Comparison of ENCODE assay signal across 16 mouse cellular contexts in genomic region chr17:59011546-59012307, GRCm38 (mm10). TPM values are rescaled to one million over a fixed set of nuclear protein-coding genes. Genes with fewer than 3 reads are reported as not detected.
DNase-seq lines count a peak whose midpoint lies in the region; ATAC-seq and TF ChIP-seq lines count a peak whose summit lies in the region.
"Had no signal": no experiment of that assay in that cellular context is flagged by ENCODE, and none has a peak within 500 bp of the region (broad histone marks: within the 10 kb centered on the region; RNA-seq: fewer than 3 reads in every experiment).

No protein-coding gene starts in this region.

- DNase-seq in intestine, embryonic 14.5 days (ENCODE audit: low spot score) = no peak
- no peak for DNase-seq in midbrain, embryonic 14.5 days
- DNase-seq in midbrain, embryonic 11.5 days (ENCODE audit: low spot score, missing footprints) = no peak
- peak; percentile 79 for DNase-seq in gonadal fat pad, adult 2 months (ENCODE audit: low read depth)
- no peak for DNase-seq in adrenal gland, adult 18-20 months (ENCODE audit: low spot score in 2 of 2)
- DNase-seq in lung, postnatal 0 days (ENCODE audit: low spot score) = no peak
- DNase-seq: cerebellum, adult 9-11 months; thymus, postnatal 36 days had no signal

- no peak overlapping the region for H3K9ac ChIP-seq in intestine, embryonic 14.5 days (ENCODE audit: low read length)
- no peak overlapping the region for H3K9ac ChIP-seq in intestine, postnatal 0 days (ENCODE audit: low read depth, low read length)
- no peak overlapping the region for H3K9ac ChIP-seq in midbrain, embryonic 14.5 days (replicated peaks; ENCODE audit: low read length)
- no peak overlapping the region for H3K9ac ChIP-seq in midbrain, embryonic 11.5 days (ENCODE audit: low read length)
- no peak overlapping the region for H3K9ac ChIP-seq in lung, postnatal 0 days (replicated peaks; ENCODE audit: low read depth)

- no peak for TF ChIP-seq CTCF in intestine, postnatal 0 days (IDR thresholded peaks at IDR 0.05; ENCODE audit: low read depth)
- no peak for TF ChIP-seq CTCF in lung, postnatal 0 days (IDR thresholded peaks at IDR 0.05)

- no peak for TF ChIP-seq EP300 in lung, postnatal 0 days (IDR thresholded peaks at IDR 0.05)

- no peak for ATAC-seq in intestine, embryonic 14.5 days (replicated peaks; ENCODE audit: low FRiP score, low TSS enrichment, low read depth)
- no peak for ATAC-seq in intestine, postnatal 0 days
- ATAC-seq in midbrain, embryonic 14.5 days (ENCODE audit: low FRiP score, low TSS enrichment) = no peak
- ATAC-seq in midbrain, embryonic 11.5 days (ENCODE audit: low FRiP score) = no peak
- peak; percentile 38 for ATAC-seq in megakaryocyte progenitor cell, adult 5-6 weeks (replicated peaks; ENCODE audit: poor library complexity)
- ATAC-seq in lung, postnatal 0 days = no peak
- ATAC-seq: CD4-positive, CD25-positive, alpha-beta regulatory T cell, adult 4 months had no signal

- no peak overlapping the region for H3K4me3 ChIP-seq in intestine, embryonic 14.5 days (ENCODE audit: low read depth, low read length)
- no peak overlapping the region for H3K4me3 ChIP-seq in intestine, postnatal 0 days (ENCODE audit: low read depth, low read length)
- H3K4me3 ChIP-seq in midbrain, embryonic 14.5 days (replicated peaks; ENCODE audit: low read depth, low read length) = no peak overlapping the region
- H3K4me3 ChIP-seq in midbrain, embryonic 11.5 days (ENCODE audit: low read depth, low read length) = no peak overlapping the region
- no peak overlapping the region for H3K4me3 ChIP-seq in lung, postnatal 0 days (ENCODE audit: low read depth, low read length)

- 83% methylated on average over 13 of the region's 13 CpGs for WGBS in intestine, embryonic 14.5 days
- 81% methylated on average over 13 of the region's 13 CpGs for WGBS in intestine, postnatal 0 days
- 70% methylated on average over 13 of the region's 13 CpGs for WGBS in midbrain, embryonic 14.5 days
- WGBS in midbrain, embryonic 11.5 days = 79% methylated on average over 13 of the region's 13 CpGs
- 72% methylated on average over 13 of the region's 13 CpGs for WGBS in lung, postnatal 0 days

- H3K27ac ChIP-seq in intestine, embryonic 14.5 days (ENCODE audit: low read depth) = no peak overlapping the region
- H3K27ac ChIP-seq in intestine, postnatal 0 days (ENCODE audit: low read depth, low read length) = no peak overlapping the region
- no peak overlapping the region for H3K27ac ChIP-seq in midbrain, embryonic 14.5 days (replicated peaks; ENCODE audit: low read depth, low read length)
- no peak overlapping the region for H3K27ac ChIP-seq in midbrain, embryonic 11.5 days (ENCODE audit: low read depth, low read length)
- H3K27ac ChIP-seq in lung, postnatal 0 days (ENCODE audit: low read length) = no peak overlapping the region
- H3K27ac ChIP-seq: forebrain, embryonic 12.5 days; limb, embryonic 12.5 days; neural tube, embryonic 13.5 days had no signal

- no peaks in the 10 kb centered on the region; the same call in 1 of the 2 replicates for H3K4me1 ChIP-seq in intestine, embryonic 14.5 days (replicated peaks; ENCODE audit: control insufficient read depth, insufficient read depth, low read length)
- no peaks in the 10 kb centered on the region for H3K4me1 ChIP-seq in intestine, postnatal 0 days (replicated peaks; ENCODE audit: control insufficient read depth, insufficient read depth, low read length)
- no peaks in the 10 kb centered on the region for H3K4me1 ChIP-seq in midbrain, embryonic 14.5 days (ENCODE audit: control insufficient read depth, insufficient read depth, low read length)
- 0 out of 2 replicates have a peak, but pooled peaks cover 2% of the 10 kb centered on the region for H3K4me1 ChIP-seq in midbrain, embryonic 11.5 days (ENCODE audit: control insufficient read depth, insufficient read depth, low read length)
- no peaks in the 10 kb centered on the region for H3K4me1 ChIP-seq in lung, postnatal 0 days (ENCODE audit: insufficient read depth, low read depth, low read length)

- H3K9me3 ChIP-seq in intestine, embryonic 14.5 days (ENCODE audit: control insufficient read depth, low read length) = no peaks in the 10 kb centered on the region
- no peaks in the 10 kb centered on the region for H3K9me3 ChIP-seq in intestine, postnatal 0 days (ENCODE audit: control insufficient read depth)
- no peaks in the 10 kb centered on the region for H3K9me3 ChIP-seq in midbrain, embryonic 14.5 days (ENCODE audit: control insufficient read depth, low read length)
- no peaks in the 10 kb centered on the region for H3K9me3 ChIP-seq in midbrain, embryonic 11.5 days (ENCODE audit: control insufficient read depth, low read length)
- H3K9me3 ChIP-seq in lung, postnatal 0 days (ENCODE audit: low read length) = no peaks in the 10 kb centered on the region
- H3K9me3 ChIP-seq: forebrain, embryonic 12.5 days; limb, embryonic 12.5 days; neural tube, embryonic 13.5 days had no signal

- no peaks in the 10 kb centered on the region for H3K27me3 ChIP-seq in intestine, embryonic 14.5 days (replicated peaks; ENCODE audit: control insufficient read depth, insufficient read depth, low read length)
- H3K27me3 ChIP-seq in intestine, postnatal 0 days (replicated peaks; ENCODE audit: control insufficient read depth, insufficient read depth, low read length) = no peaks in the 10 kb centered on the region
- H3K27me3 ChIP-seq in midbrain, embryonic 14.5 days (ENCODE audit: control insufficient read depth, insufficient read depth, low read length) = no peaks in the 10 kb centered on the region
- H3K27me3 ChIP-seq in midbrain, embryonic 11.5 days (ENCODE audit: control insufficient read depth, insufficient read depth, low read length) = no peaks in the 10 kb centered on the region
- H3K27me3 ChIP-seq in lung, postnatal 0 days (replicated peaks; ENCODE audit: insufficient read depth, low read length) = no peaks in the 10 kb centered on the region
- H3K27me3 ChIP-seq: forebrain, embryonic 12.5 days; limb, embryonic 12.5 days; neural tube, embryonic 13.5 days had no signal

- H3K36me3 ChIP-seq in intestine, embryonic 14.5 days (ENCODE audit: control insufficient read depth, insufficient read depth, low read length) = no peaks in the 10 kb centered on the region
- H3K36me3 ChIP-seq in intestine, postnatal 0 days (ENCODE audit: control insufficient read depth, insufficient read depth) = 0 out of 2 replicates have a peak, but pooled peaks cover 3% of the 10 kb centered on the region
- no peaks in the 10 kb centered on the region for H3K36me3 ChIP-seq in midbrain, embryonic 14.5 days (ENCODE audit: control insufficient read depth, insufficient read depth, low read length)
- no peaks in the 10 kb centered on the region for H3K36me3 ChIP-seq in midbrain, embryonic 11.5 days (ENCODE audit: control insufficient read depth, insufficient read depth, low read length)
- H3K36me3 ChIP-seq in lung, postnatal 0 days (ENCODE audit: insufficient read depth, low read length) = no peaks in the 10 kb centered on the region
- H3K36me3 ChIP-seq: forebrain, embryonic 12.5 days; neural tube, embryonic 13.5 days had no signal

- peak overlapping the region; percentile 87; the same call in 1 of the 2 replicates for H3K4me2 ChIP-seq in intestine, embryonic 14.5 days (ENCODE audit: low read length)
- H3K4me2 ChIP-seq in intestine, postnatal 0 days (replicated peaks; ENCODE audit: low read depth) = no peak overlapping the region
- peak overlapping the region; percentile 63; the same call in 1 of the 2 replicates for H3K4me2 ChIP-seq in midbrain, embryonic 14.5 days (ENCODE audit: low read length)
- no peak overlapping the region for H3K4me2 ChIP-seq in midbrain, embryonic 11.5 days
- H3K4me2 ChIP-seq in lung, postnatal 0 days (replicated peaks; ENCODE audit: low read depth, low read length) = no peak overlapping the region

RNA-seq across cellular contexts. Expression of gene Nudt12, which starts 1.4 kb away (rescaled TPM):
- polyA plus RNA-seq in intestine, embryonic 14.5 days (2014; fragmentation: Nextera tagmentation; extraction: Ambion mirVana) = 4.8 and 5.2 TPM in 2 replicates
- polyA plus RNA-seq in intestine, postnatal 0 days (2015; fragmentation: Nextera tagmentation; extraction: Ambion mirVana) = 2.8 and 3.9 TPM in 2 replicates
- 3.4 and 3.8 TPM in 2 replicates for polyA plus RNA-seq in midbrain, embryonic 14.5 days (2014; fragmentation: Nextera tagmentation; extraction: Ambion mirVana)
- polyA plus RNA-seq in midbrain, embryonic 11.5 days (2014; fragmentation: Nextera tagmentation; extraction: Ambion mirVana) = 7.9 and 8.9 TPM in 2 replicates
- polyA plus RNA-seq in gonadal fat pad, adult 2 months (2012; rRNA removed) = 5.3 and 9.1 TPM in 2 replicates
- total RNA-seq in megakaryocyte progenitor cell, adult 5-6 weeks (2015) = 6.3 and 8.5 TPM in 2 replicates
- total RNA-seq in megakaryocyte progenitor cell, adult 5-6 weeks (2017) = 3.2 and 6.2 TPM in 2 replicates
- total RNA-seq in adrenal gland, adult 18-20 months (2021) = 10 to 100 TPM; 47.2 to 49.0 TPM
- 2.0 and 2.3 TPM in 2 replicates for polyA plus RNA-seq in lung, postnatal 0 days (2015; fragmentation: Nextera tagmentation; extraction: Ambion mirVana)

RNA-seq across cellular contexts. Expression of gene Pdzph1, which starts 20.6 kb away (rescaled TPM):
- polyA plus RNA-seq in intestine, embryonic 14.5 days (2014; fragmentation: Nextera tagmentation; extraction: Ambion mirVana) = 0.13 and 0.26 TPM in 2 replicates
- polyA plus RNA-seq in intestine, postnatal 0 days (2015; fragmentation: Nextera tagmentation; extraction: Ambion mirVana) = not detected in 2 replicates
- polyA plus RNA-seq in midbrain, embryonic 14.5 days (2014; fragmentation: Nextera tagmentation; extraction: Ambion mirVana) = 5.0 and 9.6 TPM in 2 replicates
- polyA plus RNA-seq in midbrain, embryonic 11.5 days (2014; fragmentation: Nextera tagmentation; extraction: Ambion mirVana) = 35.3 and 37.7 TPM in 2 replicates
- polyA plus RNA-seq in gonadal fat pad, adult 2 months (2012; rRNA removed) = 0.90 and 1.3 TPM in 2 replicates
- 0.30 and 1.7 TPM in 2 replicates for total RNA-seq in megakaryocyte progenitor cell, adult 5-6 weeks (2015)
- not detected in 2 replicates for total RNA-seq in megakaryocyte progenitor cell, adult 5-6 weeks (2017)
- not detected for total RNA-seq in adrenal gland, adult 18-20 months (2021)
- polyA plus RNA-seq in lung, postnatal 0 days (2015; fragmentation: Nextera tagmentation; extraction: Ambion mirVana) = not detected in 2 replicates
- total RNA-seq: heart, adult 18-20 months; heart, postnatal 25 days had no signal
- polyA plus RNA-seq: CD4-positive, CD25-positive, alpha-beta regulatory T cell, adult 4 months; limb, embryonic 12.5 days had no signal

Comparison
In these comparisons a context has a peak if more than half of its experiments do, and no peak if none do; other contexts are left out.
1. H3K4me2 ChIP-seq: peak in intestine, embryonic 14.5 days (single experiment) and midbrain, embryonic 14.5 days (single experiment); none in intestine, postnatal 0 days (single experiment), midbrain, embryonic 11.5 days (single experiment) and lung, postnatal 0 days (single experiment).